Mouse (Mus musculus) stomach, embryonic 16.5 days (tissue): ENCODE measurements around the gene Zfp750. TPM values are rescaled to one million over a fixed set of nuclear protein-coding genes. Genes with fewer than 3 reads are reported as not detected.

Experiments
- polyA plus RNA-seq: library from polyadenylated mRNA; unstranded; fragments of >200 nt; fragmentation: Nextera tagmentation; extraction: Ambion mirVana; gene quantifications from 2 replicates; pipeline ENCODE4 v1.2.1, GENCODE M21; 2015

Gene Zfp750
- polyA plus RNA-seq, 1 experiment from 2014 or later = 18.3 TPM

Other genes with a start within 250 kb of the Zfp750 start
- gene Wdr45b, start 164.9 kb downstream of the Zfp750 start, polyA plus RNA-seq = 78.3 and 91.2 TPM in 2 replicates
- 6.5 and 14.2 TPM in 2 replicates for gene Rab40b, start 131.1 kb downstream of the Zfp750 start, polyA plus RNA-seq
- 8.3 and 9.4 TPM in 2 replicates for gene Fn3krp, start 97.9 kb downstream of the Zfp750 start, polyA plus RNA-seq
- 1.6 and 2.9 TPM in 2 replicates for gene Fn3k, start 84.4 kb downstream of the Zfp750 start, polyA plus RNA-seq
- gene Tbcd, start 67.4 kb downstream of the Zfp750 start, polyA plus RNA-seq = 42.2 and 44.4 TPM in 2 replicates
- gene B3gntl1, start 153.8 kb upstream of the Zfp750 start, polyA plus RNA-seq = 8.7 and 9.1 TPM in 2 replicates
- gene Metrnl, start 182.2 kb upstream of the Zfp750 start, polyA plus RNA-seq = 38.5 and 48.1 TPM in 2 replicates